Mouse (Mus musculus) MEL (cell line): ENCODE measurements around the gene Katnbl1. TPM values are rescaled to one million over a fixed set of nuclear protein-coding genes. Genes with fewer than 3 reads are reported as not detected.

Source experiments
- DNase-seq: peaks from one replicate; pipeline ENCODE4 v3.0.0; 2011; ENCODE audit warnings: low read depth, low spot score
- H3K27ac ChIP-seq: 2 replicates; pipeline ENCODE4 v1.5.1; 2012; ENCODE audit warnings: low read depth, mild to moderate bottlenecking, control low read depth, low read length, moderate library complexity; ENCODE audit not compliant: control insufficient read depth
- H3K27me3 ChIP-seq, 2 experiments: fragments of 150-350 bp in 1 of 2; sonication (generic) in 1 of 2; 2 replicates each; pipeline ENCODE4 v1.6.1; 2012; ENCODE audit warnings: low read length in 2 of 2, mild to moderate bottlenecking in 2 of 2, improper control_type of control experiment in 1 of 2, moderate library complexity in 1 of 2; ENCODE audit not compliant: insufficient read depth in 2 of 2, control insufficient read depth in 1 of 2
- H3K36me3 ChIP-seq, 2 experiments: 2 replicates each; pipeline ENCODE4 v1.6.1; 2012 to 2014; ENCODE audit warnings: low read length in 2 of 2, improper control_type of control experiment in 1 of 2, inconsistent platforms in 1 of 2, mild to moderate bottlenecking in 1 of 2; ENCODE audit not compliant: insufficient read depth in 2 of 2, control insufficient read depth in 1 of 2
- H3K4me1 ChIP-seq, 2 experiments: fragments of 150-350 bp in 1 of 2; sonication (generic) in 1 of 2; 2 replicates each; pipeline ENCODE4 v1.6.1; 2012; ENCODE audit warnings: low read length in 2 of 2, improper control_type of control experiment in 1 of 2, mild to moderate bottlenecking in 1 of 2; ENCODE audit not compliant: insufficient read depth in 2 of 2, control insufficient read depth in 1 of 2
- H3K4me3 ChIP-seq, 2 experiments: fragments of 150-350 bp in 1 of 2; sonication (generic) in 1 of 2; 2 replicates each; pipeline ENCODE4 v1.5.1; 2012; ENCODE audit warnings: low read depth in 2 of 2, low read length in 2 of 2, mild to moderate bottlenecking in 2 of 2, moderate library complexity in 2 of 2, control low read depth in 1 of 2, improper control_type of control experiment in 1 of 2; ENCODE audit not compliant: control insufficient read depth in 1 of 2, insufficient read depth in 1 of 2
- H3K79me2 ChIP-seq: 2 replicates; pipeline ENCODE4 v1.6.1; 2012; ENCODE audit warnings: mild to moderate bottlenecking, low read length, moderate library complexity; ENCODE audit not compliant: control insufficient read depth, poor library complexity, insufficient read depth
- H3K9ac ChIP-seq: 2 replicates; pipeline ENCODE4 v1.6.1; 2012; ENCODE audit warnings: low read depth, mild to moderate bottlenecking, control low read depth, low read length, moderate library complexity; ENCODE audit not compliant: control insufficient read depth, poor library complexity, severe bottlenecking
- H3K9me3 ChIP-seq: fragments of 150-350 bp; sonication (generic); replicated peaks from 2 replicates; pipeline ENCODE4 v1.6.1; 2012; ENCODE audit warnings: mild to moderate bottlenecking, low read length, improper control_type of control experiment, moderate library complexity; ENCODE audit not compliant: insufficient read depth
- BHLHE40 ChIP-seq: IDR thresholded peaks from 2 replicates; pipeline ENCODE4 v1.6.1; 2012; ENCODE audit warnings: low read depth, mild to moderate bottlenecking, inconsistent platforms, low read length, improper control_type of control experiment, borderline replicate concordance
- CHD1 ChIP-seq: IDR thresholded peaks from 2 replicates; pipeline ENCODE4 v1.6.1; 2012; ENCODE audit warnings: low read depth, mild to moderate bottlenecking, inconsistent platforms, low read length, improper control_type of control experiment
- CTCF ChIP-seq, 3 experiments: IDR thresholded peaks in 2 of 3; conservative IDR thresholded peaks in 1 of 3; 2 replicates each; pipeline ENCODE4 v1.5.1; 2011 to 2012; ENCODE audit warnings: low read length in 3 of 3, low read depth in 2 of 3, mild to moderate bottlenecking in 2 of 3, improper control_type of control experiment in 1 of 3, inconsistent platforms in 1 of 3, mixed read lengths in 1 of 3, moderate library complexity in 1 of 3; ENCODE audit not compliant: control insufficient read depth in 1 of 3, insufficient read depth in 1 of 3, poor library complexity in 1 of 3, severe bottlenecking in 1 of 3
- EP300 ChIP-seq, 2 experiments: IDR thresholded peaks; 2 replicates each; pipeline ENCODE4 v1.6.1; 2011; ENCODE audit warnings: improper control_type of control experiment in 2 of 2, low read length in 2 of 2, low read depth in 1 of 2, mild to moderate bottlenecking in 1 of 2
- ETS1 ChIP-seq: IDR thresholded peaks from 2 replicates; pipeline ENCODE4 v1.6.1; 2012; ENCODE audit warnings: low read depth, mild to moderate bottlenecking, inconsistent platforms, low read length, improper control_type of control experiment, moderate library complexity
- GATA1 ChIP-seq: IDR thresholded peaks from 2 replicates; pipeline ENCODE4 v1.6.1; 2011; ENCODE audit warnings: low read depth, low read length, improper control_type of control experiment
- JUND ChIP-seq: IDR thresholded peaks from 2 replicates; pipeline ENCODE4 v1.6.1; 2011; ENCODE audit warnings: low read depth, mild to moderate bottlenecking, improper control_type of control experiment, low read length
- KAT2A ChIP-seq: conservative IDR thresholded peaks from 2 replicates; pipeline ENCODE4 v1.6.1; 2012; ENCODE audit warnings: low read depth, low read length, improper control_type of control experiment, inconsistent platforms
- MAFK ChIP-seq: IDR thresholded peaks from 2 replicates; pipeline ENCODE4 v1.6.1; 2011; ENCODE audit warnings: low read depth, mild to moderate bottlenecking, low read length, improper control_type of control experiment, borderline replicate concordance
- MAX ChIP-seq: IDR thresholded peaks from 2 replicates; pipeline ENCODE4 v1.6.1; 2011; ENCODE audit warnings: low read length, improper control_type of control experiment
- MEF2A ChIP-seq: IDR thresholded peaks from 2 replicates; pipeline ENCODE4 v1.6.1; 2014; ENCODE audit warnings: low read depth, mild to moderate bottlenecking, inconsistent platforms, low read length, improper control_type of control experiment; ENCODE audit not compliant: poor library complexity, insufficient replicate concordance, severe bottlenecking; ENCODE audit errors: extremely low read depth
- MYB ChIP-seq: IDR thresholded peaks from 2 replicates; pipeline ENCODE4 v1.6.1; 2011; ENCODE audit warnings: mild to moderate bottlenecking, low read depth, low read length, improper control_type of control experiment
- MYC ChIP-seq: IDR thresholded peaks from 2 replicates; pipeline ENCODE4 v1.6.1; 2011; ENCODE audit warnings: low read depth, mild to moderate bottlenecking, low read length, improper control_type of control experiment, moderate library complexity
- NELFE ChIP-seq: IDR thresholded peaks from 2 replicates; pipeline ENCODE4 v1.6.1; 2011; ENCODE audit warnings: low read depth, low read length, improper control_type of control experiment
- NRF1 ChIP-seq: IDR thresholded peaks from 2 replicates; pipeline ENCODE4 v1.6.1; 2014; ENCODE audit warnings: low read depth, mild to moderate bottlenecking, inconsistent platforms, low read length, improper control_type of control experiment, moderate library complexity; ENCODE audit not compliant: poor library complexity, insufficient read depth, severe bottlenecking
- POLR2A ChIP-seq, 2 experiments: IDR thresholded peaks; 2 replicates each; pipeline ENCODE4 v1.6.1; 2011 to 2012; ENCODE audit warnings: low read length in 2 of 2, mild to moderate bottlenecking in 2 of 2, control low read depth in 1 of 2, improper control_type of control experiment in 1 of 2, low read depth in 1 of 2, moderate library complexity in 1 of 2; ENCODE audit not compliant: control insufficient read depth in 1 of 2, insufficient read depth in 1 of 2, poor library complexity in 1 of 2
- POLR2AphosphoS2 ChIP-seq: IDR thresholded peaks from 2 replicates; pipeline ENCODE4 v1.6.1; 2011; ENCODE audit warnings: low read length, improper control_type of control experiment
- RCOR1 ChIP-seq: IDR thresholded peaks from 2 replicates; pipeline ENCODE4 v1.6.1; 2012; ENCODE audit warnings: low read depth, mild to moderate bottlenecking, inconsistent platforms, low read length, improper control_type of control experiment
- SIN3A ChIP-seq: IDR thresholded peaks from 2 replicates; pipeline ENCODE4 v1.6.1; 2012; ENCODE audit warnings: low read length, improper control_type of control experiment, inconsistent platforms
- TAL1 ChIP-seq: IDR thresholded peaks from 2 replicates; pipeline ENCODE4 v1.6.1; 2012; ENCODE audit warnings: mild to moderate bottlenecking, inconsistent platforms, low read length, moderate library complexity, mixed read lengths
- TCF12 ChIP-seq: IDR thresholded peaks from 2 replicates; pipeline ENCODE4 v1.6.1; 2014; ENCODE audit warnings: low read depth, mild to moderate bottlenecking, inconsistent platforms, low read length, improper control_type of control experiment, moderate library complexity
- ZC3H11A ChIP-seq: IDR thresholded peaks from 2 replicates; pipeline ENCODE4 v1.6.1; 2012; ENCODE audit warnings: low read depth, mild to moderate bottlenecking, inconsistent platforms, low read length, improper control_type of control experiment
- ZNF384 ChIP-seq: IDR thresholded peaks from 2 replicates; pipeline ENCODE4 v1.6.1; 2012; ENCODE audit warnings: low read depth, mild to moderate bottlenecking, inconsistent platforms, low read length, improper control_type of control experiment
- polyA plus RNA-seq, 2 experiments: library from polyadenylated mRNA; stranded (reverse) in 1 of 2; unstranded in 1 of 2; fragments of >175 nt in 1 of 2; fragments of >200 nt in 1 of 2; gene quantifications; 2 replicates each; pipeline versions ENCODE4 v1.2.1 to v1.2.4; 2012; ENCODE audit warnings: low replicate concordance in 2 of 2, low read depth in 1 of 2; ENCODE audit not compliant: insufficient read length in 2 of 2, insufficient read depth in 1 of 2, missing spikeins in 1 of 2
- total RNA-seq: library from RNA; depleted of rRNA; stranded (reverse); fragments of 300-350 nt; gene quantifications from 2 replicates; pipeline ENCODE4 v1.2.3, GENCODE M21; 2012

Katnbl1 gene
- total and polyA plus RNA-seq, 3 experiments = 12.6 to 16.6 TPM; not detected in 1

DNA sequence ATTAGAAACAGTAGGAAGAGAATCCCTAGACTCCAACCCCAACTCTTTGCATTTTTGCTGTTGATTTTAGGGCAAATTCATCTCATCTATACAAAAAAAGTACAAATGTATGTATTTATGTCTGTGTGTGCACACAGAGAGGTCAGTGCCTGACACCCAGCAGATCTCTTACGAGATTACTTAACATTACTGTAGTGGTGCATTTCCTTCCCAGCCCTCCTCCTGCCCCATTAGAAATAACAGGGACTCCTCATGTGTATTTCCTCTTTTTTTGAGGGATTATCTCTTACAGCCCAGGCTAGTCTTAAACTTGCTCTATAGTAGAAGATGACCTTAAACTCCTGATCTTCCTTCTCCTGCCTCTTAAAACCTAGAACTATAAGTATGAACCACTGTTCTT, 13.7 kb downstream of the Katnbl1 start:
- Histone ChIP-seq H3K9ac (no peak overlapping the region), H3K9me3 (no peaks in the 10 kb centered on the region), H3K4me1 (peaks cover 10 to 19% of the 10 kb centered on the region in 2 experiments), H3K79me2 (peaks cover 45% of the 10 kb centered on the region), H3K4me3 (no peak overlapping the region), H3K27ac (no peak overlapping the region), H3K36me3 (peaks cover 0 to 34% of the 10 kb centered on the region in 2 experiments; a peak in 3 of 4 replicates), H3K27me3 (no peaks in the 10 kb centered on the region)
- DNase-seq = peak; percentile 65
- TF ChIP-seq TCF12 (no peak), GATA1 (peak; percentile 50), EP300 (IDR thresholded peaks at IDR 0.05; ENCODE audit: low read depth in 1 of 2, low read length in 2 of 2) (peak; percentile 5 to 63; a peak in 1 of 4 replicates), MAX (0 out of 2 replicates have a peak, but pooled peaks have one; percentile 20), TAL1 (peak; percentile 46), ZNF384 (peak; percentile 43; the same call in 1 of the 2 replicates), NELFE (no peak), KAT2A (no peak), RCOR1 (0 out of 2 replicates have a peak, but pooled peaks have one; percentile 52), CHD1 (peak; percentile 81; the same call in 1 of the 2 replicates), BHLHE40 (no peak; the same call in 1 of the 2 replicates), NRF1 (no peak), MEF2A (no peak), MYC (peak; percentile 25; the same call in 1 of the 2 replicates), POLR2AphosphoS2 (no peak)

DNA sequence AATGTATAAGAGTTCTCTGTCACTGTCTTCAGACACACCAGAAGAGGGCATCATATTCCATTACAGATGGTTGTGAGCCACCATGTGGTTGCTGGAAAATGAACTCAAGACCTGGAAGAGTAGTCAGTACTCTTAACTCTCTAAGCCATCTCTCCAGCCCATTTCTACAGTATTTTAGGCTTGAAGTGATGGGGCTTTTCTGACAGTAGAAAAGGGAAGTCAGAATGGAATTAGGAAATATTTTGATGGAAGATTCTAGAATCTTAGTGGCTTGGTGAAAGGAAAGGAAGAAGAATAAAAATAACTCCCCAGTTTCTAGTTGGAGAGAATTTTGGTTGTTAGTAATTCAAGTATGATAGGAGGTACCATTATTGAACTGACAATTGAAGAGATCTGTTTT, 14.9 kb downstream of the Katnbl1 start:
- Histone ChIP-seq H3K27ac (no peak overlapping the region), H3K4me3 (no peak overlapping the region), H3K79me2 (peaks cover 42% of the 10 kb centered on the region), H3K9me3 (no peaks in the 10 kb centered on the region), H3K36me3 (peaks cover 0 to 35% of the 10 kb centered on the region in 2 experiments; a peak in 3 of 4 replicates), H3K4me1 (peaks cover 10 to 19% of the 10 kb centered on the region in 2 experiments), H3K9ac (no peak overlapping the region), H3K27me3 (no peaks in the 10 kb centered on the region)
- DNase-seq = no peak
- TF ChIP-seq TAL1 (no peak), CTCF (IDR thresholded peaks at IDR 0.05 in 2 of 3, conservative IDR thresholded peaks at IDR 0.05 in 1 of 3; ENCODE audit: control insufficient read depth in 1 of 3, insufficient read depth in 1 of 3, low read depth in 2 of 3, low read length in 3 of 3, poor library complexity in 1 of 3, severe bottlenecking in 1 of 3) (no peak), MYB (no peak), JUND (no peak), MAFK (no peak), POLR2AphosphoS2 (no peak), ZNF384 (no peak), ZC3H11A (no peak), SIN3A (no peak), ETS1 (no peak), KAT2A (no peak), POLR2A (IDR thresholded peaks at IDR 0.05; ENCODE audit: control insufficient read depth in 1 of 2, insufficient read depth in 1 of 2, low read depth in 1 of 2, low read length in 2 of 2, poor library complexity in 1 of 2) (no peak), GATA1 (no peak), MAX (no peak)
